Mouse (Mus musculus): ENCODE results near the gene Olfr1387. TPM values are rescaled to one million over a fixed set of nuclear protein-coding genes. Genes with fewer than 3 reads are reported as not detected.
"Not testable (repeated sequence)": the region's sequence is repeated elsewhere in the genome, so short reads cannot be mapped to it uniquely, and the experiment has no call there.

Gene Olfr1387
- polyA plus RNA-seq (2015; fragmentation: Nextera tagmentation; extraction: Ambion mirVana), result not detected in 2 replicates

DNA sequence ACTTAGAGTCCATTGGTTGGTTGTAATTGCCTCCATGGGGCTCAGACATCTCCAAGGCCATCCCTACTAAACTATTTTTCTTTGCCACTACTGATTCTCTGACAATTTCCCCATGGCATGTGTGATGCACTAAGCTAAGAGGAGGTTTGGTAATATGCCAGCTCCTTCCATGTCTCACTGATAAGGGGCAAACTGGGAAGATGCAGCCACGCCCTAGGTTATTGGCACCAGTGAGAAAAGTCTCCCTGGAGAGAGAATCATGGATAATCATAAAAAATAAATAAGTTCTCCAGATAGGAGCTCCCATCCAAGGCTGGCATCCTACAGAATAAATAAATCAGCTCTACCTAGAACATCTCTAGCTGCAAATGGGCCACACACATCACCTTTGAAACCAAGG is at the start of gene Olfr1387:
TSS of gene Olfr1387 (plus strand) at position 301 of the 400 bp plus-strand sequence.
- no peaks in the 10 kb centered on the region for H3K4me1 ChIP-seq (ENCODE audit: control insufficient read depth, insufficient read depth, low read length)
- no peak within 1 kb of the TSS for H3K4me3 ChIP-seq (ENCODE audit: low read length)
- no peaks in the 10 kb centered on the region for H3K9me3 ChIP-seq (replicated peaks; ENCODE audit: control insufficient read depth, low read length)
- no peak within 1 kb of the TSS for H3K4me2 ChIP-seq (ENCODE audit: low read depth, low read length)
- H3K9ac ChIP-seq (ENCODE audit: low read length), result no peak within 1 kb of the TSS
- ATAC-seq (replicated peaks; ENCODE audit: extremely low read depth, insufficient read depth, low FRiP score), result no peak
- no peaks in the 10 kb centered on the region for H3K27me3 ChIP-seq (ENCODE audit: control insufficient read depth, insufficient read depth, low read length)
- H3K36me3 ChIP-seq (ENCODE audit: control insufficient read depth, insufficient read depth), result no peaks in the 10 kb centered on the region
- H3K27ac ChIP-seq (ENCODE audit: low read length), result no peak within 1 kb of the TSS
- WGBS, result 66% methylated on average over 1 of the region's 1 CpGs

GRCm38 (mm10) chr11:49406784-49407183 is 48.4 kb upstream of the Olfr1387 start:
- no peaks in the 10 kb centered on the region for H3K9me3 ChIP-seq (replicated peaks; ENCODE audit: control insufficient read depth, low read length)
- H3K4me2 ChIP-seq (ENCODE audit: low read depth, low read length), result no peak overlapping the region
- H3K4me3 ChIP-seq (ENCODE audit: low read length), result no peak overlapping the region
- H3K4me1 ChIP-seq (ENCODE audit: control insufficient read depth, insufficient read depth, low read length), result no peaks in the 10 kb centered on the region
- no peak for ATAC-seq (replicated peaks; ENCODE audit: extremely low read depth, insufficient read depth, low FRiP score)
- H3K27me3 ChIP-seq (ENCODE audit: control insufficient read depth, insufficient read depth, low read length), result no peaks in the 10 kb centered on the region
- no peak overlapping the region for H3K27ac ChIP-seq (ENCODE audit: low read length)
- no peak overlapping the region for H3K9ac ChIP-seq (ENCODE audit: low read length)
- H3K36me3 ChIP-seq (ENCODE audit: control insufficient read depth, insufficient read depth), result no peaks in the 10 kb centered on the region
- WGBS, result 73% methylated on average over 3 of the region's 3 CpGs

- no peak overlapping the region for H3K27ac ChIP-seq (ENCODE audit: low read length)
- no peaks in the 10 kb centered on the region for H3K36me3 ChIP-seq (ENCODE audit: control insufficient read depth, insufficient read depth)
These were observed 44.6 kb upstream of the Olfr1387 start for GRCm38 (mm10) chr11:49410540-49410939.

GRCm38 (mm10) chr11:49422767-49423166 is 32.4 kb upstream of the Olfr1387 start, which contains the start of gene Olfr1389:
Gene Olfr1389, plus strand, starts transcription at chr11:49423067.
- no peak within 1 kb of the TSS for H3K9ac ChIP-seq (ENCODE audit: low read length)
- no peaks in the 10 kb centered on the region for H3K27me3 ChIP-seq (ENCODE audit: control insufficient read depth, insufficient read depth, low read length)
- H3K27ac ChIP-seq (ENCODE audit: low read length), result no peak within 1 kb of the TSS
- H3K4me2 ChIP-seq (ENCODE audit: low read depth, low read length), result no peak within 1 kb of the TSS
- H3K36me3 ChIP-seq (ENCODE audit: control insufficient read depth, insufficient read depth), result no peaks in the 10 kb centered on the region
- H3K4me1 ChIP-seq (ENCODE audit: control insufficient read depth, insufficient read depth, low read length), result no peaks in the 10 kb centered on the region
- WGBS, result 67% methylated on average over 2 of the region's 2 CpGs
- no peak for ATAC-seq (replicated peaks; ENCODE audit: extremely low read depth, insufficient read depth, low FRiP score)
- no peaks in the 10 kb centered on the region for H3K9me3 ChIP-seq (replicated peaks; ENCODE audit: control insufficient read depth, low read length)
- H3K4me3 ChIP-seq (ENCODE audit: low read length), result no peak within 1 kb of the TSS

More at GRCm38 (mm10) chr11:49410540-49410939, 44.6 kb upstream of the Olfr1387 start:
- Histone ChIP-seq H3K4me2 (ENCODE audit: low read depth, low read length) (no peak overlapping the region), H3K9ac (ENCODE audit: low read length) (no peak overlapping the region), H3K4me1 (ENCODE audit: control insufficient read depth, insufficient read depth, low read length) (no peaks in the 10 kb centered on the region), H3K27me3 (ENCODE audit: control insufficient read depth, insufficient read depth, low read length) (no peaks in the 10 kb centered on the region), H3K9me3 (replicated peaks; ENCODE audit: control insufficient read depth, low read length) (no peaks in the 10 kb centered on the region), H3K4me3 (ENCODE audit: low read length) (no peak overlapping the region)
- no peak for ATAC-seq (replicated peaks; ENCODE audit: extremely low read depth, insufficient read depth, low FRiP score)
- WGBS, result 23% methylated on average over 1 of the region's 1 CpGs

DNA sequence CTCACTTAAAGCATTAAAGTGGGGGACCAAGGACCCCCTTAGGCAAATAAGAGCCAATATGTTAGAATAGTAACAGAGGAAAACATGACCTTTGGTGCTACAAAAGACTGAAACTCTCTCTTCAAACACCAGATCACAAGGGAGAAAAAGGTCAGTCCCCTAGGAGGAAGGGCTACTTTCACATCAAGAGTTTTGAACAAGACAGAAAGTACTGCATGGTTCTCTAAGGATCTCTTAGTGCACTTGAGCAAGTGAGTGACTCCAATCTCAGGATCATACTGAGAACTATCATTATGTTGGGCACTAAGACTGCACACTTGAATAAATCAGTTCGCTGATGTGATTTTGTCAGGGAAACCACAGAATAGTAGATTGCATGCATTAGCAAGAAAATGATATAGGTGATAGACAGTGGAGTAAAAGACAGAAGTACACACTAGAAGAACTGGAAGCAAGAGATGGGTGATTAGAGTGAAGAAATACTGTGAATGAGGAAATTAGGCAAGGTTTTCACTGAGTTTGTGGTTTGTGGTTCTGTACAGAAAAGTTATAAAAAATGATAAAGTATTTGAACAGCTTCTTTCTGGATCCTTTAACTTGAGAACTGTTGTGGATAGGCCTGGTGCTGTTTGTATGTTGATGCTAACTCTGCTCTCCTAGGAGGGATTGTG is 29.8 kb upstream of the Olfr1387 start:
- no peak for ATAC-seq (replicated peaks; ENCODE audit: extremely low read depth, insufficient read depth, low FRiP score)
- 87% methylated on average over 1 of the region's 1 CpGs for WGBS
- Histone ChIP-seq H3K36me3 (ENCODE audit: control insufficient read depth, insufficient read depth) (no peaks in the 10 kb centered on the region), H3K9ac (ENCODE audit: low read length) (no peak overlapping the region), H3K4me3 (ENCODE audit: low read length) (no peak overlapping the region), H3K4me1 (ENCODE audit: control insufficient read depth, insufficient read depth, low read length) (no peaks in the 10 kb centered on the region), H3K27ac (ENCODE audit: low read length) (no peak overlapping the region), H3K9me3 (replicated peaks; ENCODE audit: control insufficient read depth, low read length) (no peaks in the 10 kb centered on the region), H3K4me2 (ENCODE audit: low read depth, low read length) (no peak overlapping the region), H3K27me3 (ENCODE audit: control insufficient read depth, insufficient read depth, low read length) (no peaks in the 10 kb centered on the region)

- H3K4me2 ChIP-seq (ENCODE audit: low read depth, low read length), result no peak overlapping the region
- WGBS, result 74% methylated on average over 2 of the region's 2 CpGs
- no peak overlapping the region for H3K9ac ChIP-seq (ENCODE audit: low read length)
These were observed 25.5 kb upstream of the Olfr1387 start for GRCm38 (mm10) chr11:49429641-49430040.

DNA sequence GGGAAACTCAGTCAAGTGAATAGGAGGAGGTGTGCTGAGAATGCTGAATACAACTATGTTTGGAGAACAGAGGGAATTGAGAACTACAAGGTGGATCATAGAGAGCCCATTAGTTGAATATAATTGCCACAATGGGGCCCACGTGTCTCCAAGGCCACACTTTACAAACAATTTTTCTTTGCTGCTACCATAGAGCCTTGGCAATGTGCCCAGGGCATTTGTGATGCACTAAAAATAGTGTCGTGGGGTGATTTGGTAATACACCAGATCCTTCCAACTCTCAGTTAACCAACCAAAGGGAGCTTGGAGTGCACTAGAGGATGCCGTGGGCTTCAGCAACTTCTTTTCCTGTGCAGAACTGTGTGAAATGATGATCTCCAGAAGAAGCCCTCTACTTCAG is 18.7 kb upstream of the Olfr1387 start, which contains the start of gene Olfr1388:
TSS of gene Olfr1388 (plus strand) at position 214 of the 400 bp plus-strand sequence.
- no peak for ATAC-seq (replicated peaks; ENCODE audit: extremely low read depth, insufficient read depth, low FRiP score)
- Histone ChIP-seq H3K27me3 (ENCODE audit: control insufficient read depth, insufficient read depth, low read length) (no peaks in the 10 kb centered on the region), H3K27ac (ENCODE audit: low read length) (no peak within 1 kb of the TSS), H3K9me3 (replicated peaks; ENCODE audit: control insufficient read depth, low read length) (no peaks in the 10 kb centered on the region), H3K36me3 (ENCODE audit: control insufficient read depth, insufficient read depth) (no peaks in the 10 kb centered on the region), H3K4me3 (ENCODE audit: low read length) (no peak within 1 kb of the TSS), H3K4me2 (ENCODE audit: low read depth, low read length) (no peak within 1 kb of the TSS), H3K9ac (ENCODE audit: low read length) (no peak within 1 kb of the TSS), H3K4me1 (ENCODE audit: control insufficient read depth, insufficient read depth, low read length) (peaks cover 6% of the 10 kb centered on the region; the same call in 1 of the 2 replicates)
- WGBS, result 24% methylated on average over 3 of the region's 3 CpGs

More at GRCm38 (mm10) chr11:49429641-49430040, 25.5 kb upstream of the Olfr1387 start:
- Histone ChIP-seq H3K4me1 (ENCODE audit: control insufficient read depth, insufficient read depth, low read length) (no peaks in the 10 kb centered on the region), H3K9me3 (replicated peaks; ENCODE audit: control insufficient read depth, low read length) (no peaks in the 10 kb centered on the region), H3K27ac (ENCODE audit: low read length) (no peak overlapping the region), H3K27me3 (ENCODE audit: control insufficient read depth, insufficient read depth, low read length) (no peaks in the 10 kb centered on the region), H3K4me3 (ENCODE audit: low read length) (no peak overlapping the region), H3K36me3 (ENCODE audit: control insufficient read depth, insufficient read depth) (no peaks in the 10 kb centered on the region)
- ATAC-seq (replicated peaks; ENCODE audit: extremely low read depth, insufficient read depth, low FRiP score), result no peak

DNA sequence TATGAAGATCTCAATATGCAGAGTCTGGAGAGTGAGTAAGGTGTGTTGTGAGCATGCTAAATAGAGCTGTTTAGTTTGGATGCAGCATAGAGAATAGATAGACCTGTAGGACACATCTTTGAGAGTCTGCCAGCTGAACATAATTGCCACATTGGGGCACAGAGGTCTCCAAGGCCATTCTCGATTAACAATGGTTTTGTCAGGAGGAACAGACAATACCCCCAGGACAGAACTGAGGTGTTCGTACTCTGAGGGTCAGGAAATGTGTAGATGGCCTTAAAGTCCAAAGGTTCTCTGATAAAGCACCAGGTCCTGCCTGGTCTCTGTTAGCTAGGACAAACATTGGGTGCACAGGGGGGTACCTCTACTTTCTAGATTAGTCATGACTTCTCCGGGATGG is 9.6 kb downstream of the Olfr1387 start, which contains the start of gene Olfr1386:
TSS of gene Olfr1386 (plus strand) at position 301 of the 400 bp plus-strand sequence.
- H3K4me1 ChIP-seq (ENCODE audit: control insufficient read depth, insufficient read depth, low read length); H3K36me3 ChIP-seq (ENCODE audit: control insufficient read depth, insufficient read depth); H3K27ac ChIP-seq (ENCODE audit: low read length); H3K4me2 ChIP-seq (ENCODE audit: low read depth, low read length); H3K27me3 ChIP-seq (ENCODE audit: control insufficient read depth, insufficient read depth, low read length); H3K4me3 ChIP-seq (ENCODE audit: low read length); H3K9ac ChIP-seq (ENCODE audit: low read length); H3K9me3 ChIP-seq (replicated peaks; ENCODE audit: control insufficient read depth, low read length); ATAC-seq (replicated peaks; ENCODE audit: extremely low read depth, insufficient read depth, low FRiP score): not testable (repeated sequence)
- WGBS, result 65% methylated on average over 2 of the region's 3 CpGs

GRCm38 (mm10) chr11:49485973-49486372 is 30.8 kb downstream of the Olfr1387 start:
- 43% methylated on average over 4 of the region's 4 CpGs for WGBS
- Histone ChIP-seq H3K4me1 (ENCODE audit: control insufficient read depth, insufficient read depth, low read length) (no peaks in the 10 kb centered on the region), H3K27ac (ENCODE audit: low read length) (no peak overlapping the region), H3K9ac (ENCODE audit: low read length) (no peak overlapping the region), H3K36me3 (ENCODE audit: control insufficient read depth, insufficient read depth) (no peaks in the 10 kb centered on the region), H3K4me3 (ENCODE audit: low read length) (no peak overlapping the region), H3K9me3 (replicated peaks; ENCODE audit: control insufficient read depth, low read length) (no peaks in the 10 kb centered on the region), H3K27me3 (ENCODE audit: control insufficient read depth, insufficient read depth, low read length) (no peaks in the 10 kb centered on the region), H3K4me2 (ENCODE audit: low read depth, low read length) (no peak overlapping the region)
- no peak for ATAC-seq (replicated peaks; ENCODE audit: extremely low read depth, insufficient read depth, low FRiP score)
